Mouse (Mus musculus) midbrain, embryonic 10.5 days (tissue): ENCODE measurements at regions not wholly inside any gene's neighbourhood (a gene's known extent, or its start where the extent isn't known, plus 50 kb on each side); places are given as distances from the start of the nearest gene placed in this dataset. TPM values are rescaled to one million over a fixed set of nuclear protein-coding genes. Genes with fewer than 3 reads are reported as not detected.

Source experiments
- DNase-seq: peaks from one replicate; pipeline ENCODE4 v3.0.0-alpha.2; 2017; ENCODE audit warnings: low spot score
- H3K27ac ChIP-seq: fragments of 300-500 bp; sonication (generic); replicated peaks from 2 replicates; pipeline ENCODE4 v1.5.1; 2016; ENCODE audit warnings: mild to moderate bottlenecking
- H3K27me3 ChIP-seq: fragments of 300-500 bp; sonication (generic); 2 replicates; pipeline ENCODE4 v1.6.1; 2016; ENCODE audit warnings: low read depth, mild to moderate bottlenecking; ENCODE audit not compliant: poor library complexity, severe bottlenecking
- H3K36me3 ChIP-seq: fragments of 300-500 bp; sonication (generic); 2 replicates; pipeline ENCODE4 v1.6.1; 2016; ENCODE audit warnings: mild to moderate bottlenecking, moderate library complexity
- H3K4me1 ChIP-seq: fragments of 300-500 bp; sonication (generic); 2 replicates; pipeline ENCODE4 v1.6.1; 2016
- H3K4me3 ChIP-seq: fragments of 300-500 bp; sonication (generic); 2 replicates; pipeline ENCODE4 v1.5.1; 2016; ENCODE audit warnings: mild to moderate bottlenecking, moderate library complexity
- H3K9me3 ChIP-seq: fragments of 300-500 bp; sonication (generic); replicated peaks from 2 replicates; pipeline ENCODE4 v1.6.1; 2016; ENCODE audit warnings: mild to moderate bottlenecking
- WGBS: fragments of 180-500 bp; shearing (Covaris S2); methylation state at CpG from one replicate; pipeline ENCODE4 v1.1.7; 2016; 5-methylcytosine and 5-hydroxymethylcytosine counted together
- microRNA-seq: library from miRNA; unstranded; fragments of <30 nt; microRNA quantifications from one replicate; pipeline ENCODE4, GENCODE M21; 2017

DNA sequence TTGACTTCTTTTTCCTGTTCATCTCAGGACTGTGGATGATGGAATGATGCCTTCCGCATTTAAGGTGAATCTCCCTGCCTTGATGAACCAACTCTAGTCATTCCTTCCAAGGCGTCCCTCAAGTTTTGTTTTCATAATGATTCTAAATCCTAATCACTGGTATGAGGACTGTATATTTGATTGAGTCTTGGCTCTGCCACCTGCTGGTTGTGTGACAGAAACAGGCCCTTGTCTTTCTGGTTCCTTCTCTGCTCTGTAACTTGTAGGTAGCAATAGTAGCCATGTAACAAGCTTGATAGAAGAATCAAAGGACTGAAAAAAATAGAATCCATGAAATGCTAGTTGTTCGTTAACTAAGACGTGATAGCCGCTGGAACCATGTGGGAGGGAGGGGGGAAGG, 81.8 kb upstream of the Ccdc54 start:
- no peak for DNase-seq
- 73% methylated on average over 5 of the region's 5 CpGs for WGBS
- no peak overlapping the region for H3K27ac ChIP-seq

DNA sequence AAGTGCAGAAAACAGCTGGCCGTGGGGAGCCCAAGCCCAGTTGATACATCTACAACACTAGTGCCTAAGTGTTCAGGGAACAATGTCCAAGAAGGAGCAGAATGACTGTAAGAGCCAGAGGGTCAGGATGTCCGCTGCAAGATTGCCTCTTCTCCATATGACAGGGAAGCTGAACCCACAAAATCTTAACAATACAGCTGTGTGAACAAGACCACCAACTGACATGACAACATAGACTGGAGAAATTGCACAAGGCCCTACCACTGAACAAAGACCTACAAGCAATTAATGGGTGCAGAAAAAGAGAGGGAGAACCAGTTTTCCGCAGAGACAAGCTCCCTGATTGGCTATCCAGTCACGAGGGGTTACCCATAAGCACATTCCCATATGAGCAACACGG, 80.2 kb upstream of the Ccdc54 start:
- no peaks in the 10 kb centered on the region for H3K36me3 ChIP-seq
- no peaks in the 10 kb centered on the region for H3K4me1 ChIP-seq
- no peak overlapping the region for H3K27ac ChIP-seq
- no peaks in the 10 kb centered on the region for H3K27me3 ChIP-seq
- DNase-seq: no peak
- H3K9me3 ChIP-seq: no peaks in the 10 kb centered on the region; the same call in 1 of the 2 replicates
- no peak overlapping the region for H3K4me3 ChIP-seq
- 91% methylated on average over 5 of the region's 5 CpGs for WGBS

More for the DNA sequence above, 81.8 kb upstream of the Ccdc54 start:
- H3K27me3 ChIP-seq: no peaks in the 10 kb centered on the region
- no peaks in the 10 kb centered on the region; the same call in 1 of the 2 replicates for H3K9me3 ChIP-seq
- no peaks in the 10 kb centered on the region for H3K4me1 ChIP-seq
- no peak overlapping the region for H3K4me3 ChIP-seq
- no peaks in the 10 kb centered on the region for H3K36me3 ChIP-seq

DNA sequence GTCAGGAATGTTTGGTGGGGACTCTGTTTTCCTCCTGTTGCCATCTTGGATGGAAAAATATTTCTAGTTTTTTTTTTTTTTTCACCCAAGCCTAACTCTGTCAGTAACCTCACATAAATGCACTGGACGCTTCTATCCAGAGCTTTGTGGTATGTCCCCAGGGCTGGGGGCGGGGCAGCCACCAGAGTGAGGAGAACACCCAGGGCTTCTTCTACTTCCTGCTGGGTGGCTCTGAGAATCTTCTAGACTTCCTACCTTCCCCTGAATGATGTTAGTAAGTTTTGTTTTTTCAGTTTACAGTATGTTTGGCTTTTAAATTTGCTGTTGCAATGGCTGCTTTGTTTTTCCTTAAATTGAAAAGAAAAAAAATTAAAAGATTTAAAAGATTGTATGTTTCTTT, 73.3 kb upstream of the Ccdc54 start:
- Histone ChIP-seq H3K27ac (no peak overlapping the region), H3K4me1 (no peaks in the 10 kb centered on the region), H3K4me3 (no peak overlapping the region), H3K9me3 (no peaks in the 10 kb centered on the region; the same call in 1 of the 2 replicates), H3K36me3 (no peaks in the 10 kb centered on the region), H3K27me3 (no peaks in the 10 kb centered on the region)
- no peak for DNase-seq
- WGBS: 59% methylated on average over 2 of the region's 2 CpGs

Small RNAs in the stretch of these regions (microRNA-seq; reads per million reads assigned to microRNA genes)
- gene Mir6363: not detected
